Mouse (Mus musculus) hindlimb bud, embryonic 11.5 days (tissue): ENCODE measurements around the gene Adk.

Experiments used
- DNase-seq: peaks from one replicate; pipeline ENCODE4 v3.0.0-alpha.2; 2012; ENCODE audit warnings: low read depth, low spot score; ENCODE audit errors: extremely low spot score

Adk gene

DNA sequence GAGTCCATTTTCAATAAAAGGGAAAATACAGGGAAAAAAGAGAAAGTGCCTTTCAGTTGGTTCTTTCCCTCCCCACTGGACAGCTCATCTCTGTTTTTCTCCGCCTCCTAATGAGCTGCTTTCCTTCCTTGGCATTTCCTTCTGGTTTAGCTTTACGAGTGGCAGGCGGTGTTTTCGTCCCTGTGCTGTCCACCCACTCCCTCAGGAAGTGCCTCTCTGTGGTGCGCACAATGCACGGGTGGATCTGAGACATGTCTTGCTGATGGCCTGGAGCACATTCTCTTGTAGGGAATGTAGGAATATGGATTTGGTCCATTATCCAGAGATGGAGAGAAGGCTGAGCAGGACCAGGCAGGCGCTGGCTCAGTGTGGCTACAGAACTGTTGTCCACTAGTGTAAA lies 47.0 kb downstream of the Adk start:
- DNase-seq, result no peak

DNA sequence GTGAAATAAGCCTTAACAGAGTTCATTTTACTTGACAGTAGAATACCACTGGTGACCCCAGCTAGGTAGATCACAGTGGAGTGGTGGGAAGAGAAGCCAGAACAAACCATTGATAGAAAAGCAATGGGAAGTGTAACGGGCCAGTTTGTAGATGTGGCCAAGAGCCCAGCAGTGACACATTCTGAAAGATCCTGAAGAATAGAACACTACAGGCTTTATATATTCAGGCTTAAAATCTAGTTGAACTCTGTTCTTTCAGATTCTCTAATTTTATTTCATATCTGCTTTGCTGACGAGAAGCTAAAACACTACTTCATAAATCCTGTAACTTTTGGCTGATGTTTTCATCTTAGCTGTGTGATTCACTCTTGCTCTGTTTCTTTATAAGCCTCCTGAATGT lies 48.5 kb downstream of the Adk start:
- DNase-seq, result no peak

GRCm38 (mm10) chr14:21101562-21101961 lies 49.2 kb downstream of the Adk start:
- DNase-seq, result no peak

GRCm38 (mm10) chr14:21102666-21103203 lies 50.4 kb downstream of the Adk start:
- no peak for DNase-seq

- DNase-seq, result no peak
These were observed 52.7 kb downstream of the Adk start for GRCm38 (mm10) chr14:21105049-21105448.

DNA sequence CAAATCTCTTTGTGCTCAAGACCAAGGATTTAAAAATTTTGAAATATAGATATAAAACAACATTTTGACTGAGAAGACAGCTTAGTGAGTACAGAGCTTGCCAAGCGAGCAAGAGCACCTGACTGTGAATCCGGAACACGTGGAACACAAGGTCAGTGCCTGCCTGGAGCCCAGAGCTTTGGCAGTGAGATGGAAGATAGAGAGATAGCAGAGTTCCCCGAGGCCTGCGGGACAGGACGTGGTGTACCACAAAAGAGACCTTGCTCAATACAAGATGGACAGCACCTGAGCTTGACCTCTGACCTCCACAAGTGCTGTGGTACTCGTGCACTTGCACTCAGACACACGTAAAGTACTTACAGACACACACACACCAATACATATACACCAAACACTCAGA lies 54.2 kb downstream of the Adk start:
- DNase-seq, result no peak

DNA sequence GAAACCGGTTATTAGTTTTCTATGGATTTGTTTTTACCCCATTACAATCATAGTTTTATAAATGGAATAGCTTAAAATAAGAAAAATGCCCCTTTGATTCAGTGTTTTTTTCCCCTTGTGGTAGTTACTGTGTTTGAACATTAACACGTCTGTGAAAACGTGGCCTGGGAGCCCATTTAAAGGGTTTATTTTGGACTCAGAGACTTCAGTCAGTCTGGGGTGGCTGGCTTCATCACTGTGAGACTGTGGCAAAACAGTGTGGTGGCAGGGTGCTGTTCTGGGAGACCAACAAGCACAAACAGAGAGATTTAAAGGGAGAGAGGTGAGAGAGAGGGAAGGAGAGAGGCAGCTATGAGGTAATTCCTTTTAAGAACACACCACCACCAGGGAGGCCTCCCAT lies 55.2 kb downstream of the Adk start:
- DNase-seq, result no peak

DNA sequence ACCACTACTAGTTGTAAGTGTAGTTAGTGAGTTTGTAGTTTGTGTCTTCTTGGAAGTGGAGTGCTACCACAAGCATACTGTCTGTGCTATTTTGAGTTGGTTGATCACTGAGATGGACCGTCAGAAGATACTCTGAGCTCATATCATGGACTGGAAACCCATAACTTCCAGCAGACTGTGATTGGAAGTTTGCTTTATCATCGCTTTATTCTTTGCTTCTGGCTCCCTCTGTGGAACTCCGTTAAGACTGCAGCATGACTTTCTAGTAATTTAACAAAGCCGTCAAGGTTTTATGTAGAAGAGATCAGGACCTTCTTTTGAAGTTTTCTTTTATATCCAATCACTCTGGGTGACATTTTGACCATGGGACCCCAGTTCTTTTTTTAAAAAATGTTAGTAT lies 58.1 kb downstream of the Adk start:
- no peak for DNase-seq

GRCm38 (mm10) chr14:21111500-21111899 lies 59.1 kb downstream of the Adk start:
- DNase-seq, result no peak

GRCm38 (mm10) chr14:21112174-21112573 lies 59.8 kb downstream of the Adk start:
- no peak for DNase-seq

GRCm38 (mm10) chr14:21112742-21113141 lies 60.4 kb downstream of the Adk start:
- DNase-seq, result no peak

DNA sequence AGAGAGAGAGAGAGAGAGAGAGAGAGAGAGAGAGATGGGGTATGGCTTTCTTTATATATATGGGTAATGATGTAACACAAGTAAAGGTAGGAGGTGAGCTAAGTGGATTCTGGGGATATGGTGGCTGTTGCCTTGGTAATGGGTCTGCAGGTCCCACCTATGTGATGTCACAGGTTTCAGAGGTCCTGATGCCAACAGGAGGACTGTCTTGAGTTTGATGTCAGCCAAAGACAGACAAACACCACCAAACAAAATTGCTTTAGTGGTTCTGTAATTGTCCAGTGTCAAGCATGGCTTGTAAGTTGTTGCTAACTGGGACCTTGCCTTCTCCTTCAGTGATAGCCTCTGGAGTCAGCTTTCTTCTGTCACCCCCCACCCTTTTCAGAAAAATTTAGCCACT lies 62.0 kb downstream of the Adk start:
- no peak for DNase-seq

- DNase-seq, result no peak
These were observed 62.9 kb downstream of the Adk start for GRCm38 (mm10) chr14:21115318-21115717.

DNA sequence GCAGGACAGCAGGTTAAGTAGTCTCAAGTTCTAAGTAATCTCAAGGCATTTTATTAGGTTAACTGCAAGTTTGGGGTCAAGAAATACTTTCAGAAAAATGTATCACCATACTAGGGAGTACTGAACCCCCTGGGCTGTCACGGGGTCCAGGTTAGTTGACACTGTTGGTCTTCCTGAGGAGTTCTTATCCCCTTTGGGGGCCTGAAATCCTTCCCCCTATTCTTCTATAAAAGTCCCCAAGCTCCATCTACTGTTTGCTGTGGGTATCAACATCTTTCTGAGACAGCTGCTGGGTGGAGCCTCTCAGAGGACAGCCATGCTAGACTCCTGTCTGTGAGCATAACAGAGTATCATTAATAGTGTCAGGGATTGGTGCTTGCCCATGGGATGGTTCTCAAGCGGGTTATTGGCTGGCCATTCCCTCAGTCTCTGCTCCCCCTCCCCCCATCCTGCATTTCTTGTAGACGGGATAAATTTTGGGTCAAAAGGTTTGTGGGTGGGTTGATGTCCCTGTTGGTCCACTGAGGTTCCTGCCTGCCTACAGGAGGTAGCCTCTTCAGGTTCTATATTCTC lies 63.6 kb downstream of the Adk start:
- no peak for DNase-seq

DNA sequence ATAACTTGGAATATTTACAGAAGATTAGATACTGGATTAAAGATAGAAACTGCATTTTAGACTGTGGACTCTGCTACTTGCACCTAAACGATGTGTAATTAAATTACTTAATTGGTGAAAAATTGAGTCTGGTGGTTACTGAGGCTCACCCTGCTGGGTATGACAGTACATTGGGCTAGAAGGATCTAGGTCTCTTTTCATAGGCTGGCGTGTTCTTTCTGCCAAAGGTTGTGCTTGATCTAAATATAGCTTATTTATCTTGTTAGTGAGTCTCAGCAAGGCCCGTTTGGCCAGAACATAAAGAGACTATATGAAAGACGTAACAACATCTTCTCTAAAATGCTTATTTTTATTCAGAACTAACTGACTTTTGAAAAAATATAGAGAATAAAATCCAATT lies 65.7 kb downstream of the Adk start:
- no peak for DNase-seq

GRCm38 (mm10) chr14:21119653-21120313 lies 67.4 kb downstream of the Adk start:
- DNase-seq, result no peak

DNA sequence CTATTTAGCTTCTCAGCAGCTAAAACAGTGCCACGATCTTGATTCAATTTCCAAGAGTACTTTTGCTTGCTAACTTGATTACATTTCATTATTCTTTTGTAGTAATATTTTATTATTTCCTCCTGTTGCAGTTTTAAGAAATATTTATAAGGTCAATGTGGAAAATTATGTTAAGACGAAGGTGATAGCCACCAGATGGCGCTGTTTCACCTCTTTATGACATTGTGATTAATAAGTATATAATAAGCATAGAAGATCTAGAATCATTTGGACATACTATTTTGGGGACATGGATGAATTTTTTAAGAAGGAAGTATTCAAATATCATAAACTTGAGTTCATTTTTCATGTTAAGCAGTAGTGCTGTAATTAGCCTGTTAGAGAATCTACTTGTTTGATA lies 68.1 kb downstream of the Adk start:
- peak; percentile 56 for DNase-seq

- DNase-seq, result no peak
These were observed 74.8 kb downstream of the Adk start for GRCm38 (mm10) chr14:21127215-21127614.

- DNase-seq, result no peak
These were observed 84.5 kb downstream of the Adk start for GRCm38 (mm10) chr14:21136906-21137305.

- no peak for DNase-seq
These were observed 90.2 kb downstream of the Adk start for GRCm38 (mm10) chr14:21142603-21143002.

DNA sequence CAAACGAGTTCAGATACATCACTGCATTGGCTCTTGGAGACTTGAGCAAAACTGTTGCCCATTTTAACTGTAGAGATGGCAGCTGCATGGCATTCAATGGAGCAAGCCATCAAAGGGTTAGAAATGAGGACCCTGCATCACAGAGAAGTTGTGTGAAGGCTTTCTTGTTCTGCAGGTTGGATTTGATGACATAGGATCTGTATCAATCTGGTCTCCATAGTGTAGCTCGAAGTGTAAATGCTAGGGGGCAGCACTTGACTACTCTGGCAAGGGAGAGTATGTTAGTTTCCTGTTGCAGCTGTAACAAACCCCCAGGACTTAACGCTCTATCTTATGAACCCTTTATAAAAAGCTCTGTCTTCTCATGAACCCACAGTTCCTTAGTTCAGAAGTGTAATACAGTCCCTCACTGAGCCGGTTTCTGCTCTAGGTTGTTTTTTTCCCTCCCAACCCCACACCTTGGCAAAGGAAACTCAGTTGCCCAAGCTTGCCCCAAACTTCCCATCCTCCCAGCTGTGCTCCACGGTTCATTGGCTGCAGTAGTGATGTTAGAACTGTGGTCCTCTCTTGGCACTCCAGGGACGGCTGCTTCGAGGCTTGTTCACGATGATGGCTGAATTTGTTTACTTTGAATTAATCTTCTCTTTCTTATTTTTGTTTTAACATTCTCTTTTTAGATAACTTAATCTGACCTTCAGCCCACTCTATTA lies 91.2 kb downstream of the Adk start:
- DNase-seq, result no peak

GRCm38 (mm10) chr14:21147171-21147570 lies 94.8 kb downstream of the Adk start:
- DNase-seq, result no peak
